Mouse (Mus musculus): ENCODE measurements around the gene Olfr1453.

- TF ChIP-seq POLR2A (IDR thresholded peaks at IDR 0.05; ENCODE audit: insufficient read depth, low read depth, low read length) (no peak), CTCF (IDR thresholded peaks at IDR 0.05; ENCODE audit: insufficient read depth, low read depth, low read length) (no peak)
Observed at GRCm38 (mm10) chr19:12994714-12995113, 33.4 kb downstream of the Olfr1453 start, which contains the start of gene Olfr1451.
